Mouse (Mus musculus) forebrain, embryonic 11.5 days (tissue): ENCODE data around the gene Il5ra. TPM values are rescaled to one million over a fixed set of nuclear protein-coding genes. Genes with fewer than 3 reads are reported as not detected.

Experiments
- ATAC-seq: fragments of 200-750 bp; cut with Nextera tagmentation; replicated peaks from 2 replicates; pipeline ENCODE4 v1.8.0; 2017; ENCODE audit warnings: moderate TSS enrichment; ENCODE audit not compliant: low FRiP score
- DNase-seq: peaks from one replicate; pipeline ENCODE4 v3.0.0-alpha.2; 2017; ENCODE audit warnings: low spot score
- H3K27ac ChIP-seq: fragments of 300-500 bp; sonication (generic); 2 replicates; pipeline ENCODE4 v1.5.1; 2014; ENCODE audit warnings: low read depth, low read length
- H3K27me3 ChIP-seq: fragments of 300-500 bp; sonication (generic); 2 replicates; pipeline ENCODE4 v1.6.1; 2014; ENCODE audit warnings: mild to moderate bottlenecking, low read length, mixed read lengths; ENCODE audit not compliant: control insufficient read depth, insufficient read depth
- H3K36me3 ChIP-seq: fragments of 300-500 bp; sonication (generic); 2 replicates; pipeline ENCODE4 v1.6.1; 2014; ENCODE audit warnings: mild to moderate bottlenecking, low read length, moderate library complexity, mixed read lengths; ENCODE audit not compliant: control insufficient read depth, insufficient read depth
- H3K4me1 ChIP-seq: fragments of 300-500 bp; sonication (generic); replicated peaks from 2 replicates; pipeline ENCODE4 v1.6.1; 2014; ENCODE audit warnings: low read length, mixed read lengths; ENCODE audit not compliant: control insufficient read depth, insufficient read depth
- H3K4me2 ChIP-seq: fragments of 300-500 bp; sonication (generic); 2 replicates; pipeline ENCODE4 v1.6.1; 2014; ENCODE audit warnings: low read depth, mild to moderate bottlenecking, low read length, moderate library complexity, mixed read lengths; ENCODE audit not compliant: severe bottlenecking
- H3K4me3 ChIP-seq: fragments of 300-500 bp; sonication (generic); 2 replicates; pipeline ENCODE4 v1.5.1; 2014; ENCODE audit warnings: low read depth, low read length
- H3K9ac ChIP-seq: fragments of 300-500 bp; sonication (generic); 2 replicates; pipeline ENCODE4 v1.6.1; 2014; ENCODE audit warnings: low read length
- H3K9me3 ChIP-seq: fragments of 300-500 bp; sonication (generic); 2 replicates; pipeline ENCODE4 v1.6.1; 2016; ENCODE audit warnings: low read length, mixed read lengths; ENCODE audit not compliant: control insufficient read depth
- WGBS: fragments of 180-500 bp; shearing (Covaris S2); extraction: QIAGEN DNeasy Blood & Tissue Kit; methylation state at CpG from one replicate; pipeline ENCODE4 v1.1.7; 2014; 5-methylcytosine and 5-hydroxymethylcytosine counted together
- polyA plus RNA-seq: library from polyadenylated mRNA; unstranded; fragments of >200 nt; fragmentation: Nextera tagmentation; extraction: Ambion mirVana; gene quantifications from 2 replicates; pipeline ENCODE4 v1.2.1, GENCODE M21; 2014

Gene Il5ra
- polyA plus RNA-seq, 1 experiment from 2014 or later = not detected

DNA sequence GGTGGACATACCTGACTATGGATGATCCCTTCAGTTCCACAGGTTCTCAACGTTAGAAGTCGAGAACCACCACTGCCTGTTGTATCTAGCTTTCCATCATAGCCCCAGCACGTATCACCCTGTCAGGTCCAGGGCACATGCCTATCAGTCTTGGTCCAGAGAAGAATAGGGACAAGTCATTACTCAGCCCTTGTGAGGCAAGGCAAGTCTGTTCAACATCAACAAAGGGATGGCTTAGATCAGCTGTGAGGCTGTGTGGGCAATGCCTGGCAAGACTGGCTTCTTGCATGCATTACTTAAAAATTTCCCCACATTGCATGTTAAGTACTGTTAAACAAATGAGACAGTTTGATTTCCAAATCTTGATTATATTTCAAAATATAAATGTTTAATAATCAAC is 1.0 kb downstream of the Il5ra start:
- no peak overlapping the region for H3K4me3 ChIP-seq
- no peaks in the 10 kb centered on the region for H3K4me1 ChIP-seq
- 77% methylated on average over 3 of the region's 3 CpGs for WGBS
- H3K4me2 ChIP-seq = no peak overlapping the region
- no peak overlapping the region for H3K27ac ChIP-seq
- H3K27me3 ChIP-seq = no peaks in the 10 kb centered on the region
- H3K36me3 ChIP-seq = no peaks in the 10 kb centered on the region
- H3K9ac ChIP-seq = no peak overlapping the region
- H3K9me3 ChIP-seq = no peaks in the 10 kb centered on the region
- ATAC-seq (no peak), DNase-seq (no peak)

DNA sequence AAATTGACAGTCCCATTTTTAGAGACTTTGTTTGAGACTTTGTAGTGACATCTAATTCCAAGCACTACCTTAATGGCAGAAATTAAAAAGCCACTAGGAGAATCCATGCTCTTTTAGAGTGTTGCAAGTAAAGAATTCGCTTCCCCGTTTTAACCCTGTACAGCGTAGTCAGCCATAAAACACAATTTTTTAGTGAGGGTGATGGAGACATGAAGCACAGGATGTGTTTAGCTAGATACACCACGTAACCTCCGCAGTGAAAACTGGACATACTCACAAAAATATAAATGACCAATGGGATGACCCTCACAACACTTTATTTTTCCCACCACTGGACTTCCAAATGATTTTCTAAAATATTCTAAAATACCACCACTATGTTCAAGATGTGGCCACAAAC is 1.6 kb downstream of the Il5ra start:
- no peak overlapping the region for H3K9ac ChIP-seq
- WGBS = 94% methylated on average over 5 of the region's 5 CpGs
- no peaks in the 10 kb centered on the region for H3K4me1 ChIP-seq
- no peaks in the 10 kb centered on the region for H3K27me3 ChIP-seq
- no peaks in the 10 kb centered on the region for H3K9me3 ChIP-seq
- no peak for DNase-seq
- H3K4me3 ChIP-seq = no peak overlapping the region
- no peak overlapping the region for H3K27ac ChIP-seq
- no peaks in the 10 kb centered on the region for H3K36me3 ChIP-seq
- no peak for ATAC-seq
- H3K4me2 ChIP-seq = no peak overlapping the region

DNA sequence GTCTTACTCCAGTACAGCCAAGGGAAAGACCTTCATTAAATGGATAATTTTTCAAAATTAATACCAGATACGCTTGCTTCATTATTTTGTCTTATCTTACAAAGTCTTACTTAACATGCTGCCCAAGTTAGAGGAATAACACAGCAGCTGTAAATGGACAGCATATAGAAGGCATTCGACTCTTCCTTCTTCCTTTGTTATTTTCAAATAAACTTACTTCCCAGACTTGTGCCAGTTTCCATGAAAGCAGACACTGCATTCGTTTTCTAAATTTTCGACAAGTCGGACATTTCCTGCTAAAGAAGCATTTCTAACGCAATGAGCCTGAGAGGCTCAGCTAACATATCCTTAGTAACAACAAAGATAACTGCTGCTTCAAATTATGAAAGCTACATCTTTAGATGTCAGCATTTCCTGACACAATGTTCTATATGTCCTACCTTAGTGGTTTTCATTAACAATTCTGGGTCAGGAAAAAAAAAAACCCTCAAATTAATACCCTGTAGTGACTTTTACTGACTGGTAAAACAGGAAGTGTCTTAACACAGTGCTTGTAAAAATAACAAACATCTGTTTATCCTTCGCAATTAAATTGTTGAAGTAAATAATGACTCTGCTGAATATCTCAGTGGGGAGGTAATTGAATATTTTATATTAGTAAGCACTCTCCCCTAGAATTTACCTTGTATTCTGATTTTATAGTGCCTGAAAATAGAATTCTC is 3.0 kb downstream of the Il5ra start:
- H3K9ac ChIP-seq = no peak overlapping the region
- H3K27me3 ChIP-seq = no peaks in the 10 kb centered on the region
- H3K36me3 ChIP-seq = no peaks in the 10 kb centered on the region
- no peaks in the 10 kb centered on the region for H3K4me1 ChIP-seq
- H3K4me3 ChIP-seq = no peak overlapping the region
- no peak overlapping the region for H3K27ac ChIP-seq
- ATAC-seq = no peak
- no peak overlapping the region for H3K4me2 ChIP-seq
- DNase-seq = no peak
- H3K9me3 ChIP-seq = no peaks in the 10 kb centered on the region
- WGBS = 85% methylated on average over 7 of the region's 7 CpGs

DNA sequence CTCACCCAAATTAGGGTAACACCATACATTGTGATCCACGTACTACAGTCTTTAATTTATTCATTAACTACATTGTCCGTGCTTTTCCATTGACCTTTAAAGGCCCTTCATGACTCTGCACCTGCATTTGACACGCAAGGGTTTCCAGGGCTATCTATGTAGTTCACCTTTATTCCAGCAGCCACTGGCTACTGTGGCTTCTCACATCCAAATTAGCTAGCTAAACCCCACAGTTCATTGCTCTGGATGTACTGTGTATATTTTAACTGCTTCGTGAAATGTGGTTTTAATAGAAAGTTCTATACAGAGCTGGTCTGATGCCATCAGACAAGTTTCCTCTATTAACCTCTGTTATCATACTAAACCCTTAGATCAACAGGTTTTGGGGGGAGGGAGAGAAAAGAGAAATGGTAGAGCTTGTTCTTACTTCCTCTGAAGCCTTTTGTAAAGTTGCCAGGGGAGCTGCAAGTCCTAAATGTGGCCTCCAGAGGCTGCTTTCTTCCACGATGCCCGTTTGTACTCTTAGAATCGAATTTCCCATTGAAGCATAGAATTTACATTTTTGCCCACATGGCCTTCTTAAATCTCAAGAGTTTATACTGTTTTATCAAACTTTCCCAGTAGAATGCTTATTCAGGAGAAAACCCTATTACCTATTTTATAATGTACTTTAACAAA is 5.1 kb downstream of the Il5ra start:
- Histone ChIP-seq H3K4me2 (no peak overlapping the region), H3K4me3 (no peak overlapping the region), H3K4me1 (no peaks in the 10 kb centered on the region), H3K36me3 (no peaks in the 10 kb centered on the region), H3K27ac (no peak overlapping the region), H3K9me3 (no peaks in the 10 kb centered on the region), H3K27me3 (no peaks in the 10 kb centered on the region), H3K9ac (no peak overlapping the region)
- ATAC-seq = no peak
- WGBS = 79% methylated on average over 7 of the region's 7 CpGs
- no peak for DNase-seq

DNA sequence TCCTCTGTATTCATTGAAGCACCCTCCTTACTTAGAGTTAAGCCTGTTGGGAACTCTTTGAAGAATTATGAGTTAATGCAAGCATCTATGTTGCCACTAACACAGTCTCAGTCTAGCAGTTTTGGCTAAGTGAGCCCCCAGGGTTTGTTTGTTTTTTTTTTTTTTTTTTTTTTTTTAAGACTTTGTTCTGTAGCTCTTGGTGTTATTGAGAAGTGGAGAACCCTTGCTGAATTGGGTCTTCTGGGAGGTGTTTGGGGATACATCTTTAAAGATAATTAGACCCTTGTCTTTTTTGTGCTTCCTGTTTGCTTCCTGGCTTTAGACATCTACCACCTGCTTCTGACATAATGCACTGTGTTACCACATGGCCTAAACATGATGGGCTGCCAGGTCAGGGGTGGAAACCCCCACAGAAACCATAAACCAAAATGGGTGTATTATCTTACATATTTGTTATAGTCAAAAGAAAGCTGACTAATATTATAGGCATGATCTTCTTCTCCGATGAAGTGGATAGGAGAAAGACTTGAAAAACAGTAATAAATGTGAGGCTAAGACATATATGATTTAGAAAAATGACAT is 8.5 kb downstream of the Il5ra start:
- H3K4me1 ChIP-seq = no peaks in the 10 kb centered on the region
- no peak overlapping the region for H3K4me2 ChIP-seq
- no peaks in the 10 kb centered on the region for H3K27me3 ChIP-seq
- no peak overlapping the region for H3K9ac ChIP-seq
- H3K27ac ChIP-seq = no peak overlapping the region
- DNase-seq (no peak), ATAC-seq (no peak)
- H3K4me3 ChIP-seq = no peak overlapping the region
- no peaks in the 10 kb centered on the region for H3K9me3 ChIP-seq
- H3K36me3 ChIP-seq = no peaks in the 10 kb centered on the region
- WGBS = 88% methylated on average over 1 of the region's 1 CpGs

DNA sequence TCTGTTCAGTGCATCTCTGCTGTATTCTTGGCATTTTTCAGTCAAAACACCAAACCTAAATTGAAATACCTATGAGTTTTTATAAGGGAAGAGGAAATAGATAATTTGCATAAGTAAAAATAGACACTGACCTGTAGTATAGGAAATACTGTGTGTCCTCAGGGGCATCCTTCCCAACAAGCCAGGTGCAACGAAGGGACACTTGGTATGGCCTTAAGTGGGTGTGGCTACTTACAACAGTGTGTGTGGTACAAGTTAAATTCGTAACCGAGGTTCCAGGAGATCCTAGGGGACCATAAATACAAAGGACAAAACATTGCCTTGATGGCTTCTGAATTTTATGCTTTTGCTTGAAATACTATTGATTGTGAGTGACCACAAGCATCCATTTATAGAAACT is 10.6 kb downstream of the Il5ra start:
- 79% methylated on average over 3 of the region's 3 CpGs for WGBS
- ATAC-seq = no peak
- Histone ChIP-seq H3K4me2 (no peak overlapping the region), H3K27me3 (no peaks in the 10 kb centered on the region), H3K9ac (no peak overlapping the region), H3K4me1 (no peaks in the 10 kb centered on the region), H3K36me3 (no peaks in the 10 kb centered on the region), H3K9me3 (no peaks in the 10 kb centered on the region), H3K27ac (no peak overlapping the region), H3K4me3 (no peak overlapping the region)
- DNase-seq = no peak

DNA sequence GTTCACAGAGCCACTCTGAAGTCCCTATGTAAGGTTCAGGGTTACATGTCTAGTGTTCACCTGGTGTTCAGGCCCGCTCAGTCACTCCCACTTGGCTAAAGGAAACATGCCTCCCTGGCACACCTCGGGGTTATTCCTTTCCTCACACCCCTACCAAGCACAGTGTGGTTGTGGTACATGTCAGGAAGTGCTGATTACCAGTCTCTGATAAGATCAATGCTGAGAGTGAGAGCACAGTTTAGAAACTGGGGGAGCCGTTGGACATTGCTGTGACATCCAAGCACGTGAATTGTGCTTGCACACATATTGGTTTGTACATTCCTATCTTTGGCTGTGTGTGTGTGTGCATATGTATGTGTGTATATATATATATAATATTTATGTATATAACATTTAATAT is 16.3 kb downstream of the Il5ra start:
- DNase-seq = no peak
- ATAC-seq = no peak
- Histone ChIP-seq H3K27ac (no peak overlapping the region), H3K4me2 (no peak overlapping the region), H3K9ac (no peak overlapping the region), H3K4me3 (no peak overlapping the region), H3K4me1 (no peaks in the 10 kb centered on the region), H3K9me3 (no peaks in the 10 kb centered on the region), H3K27me3 (no peaks in the 10 kb centered on the region), H3K36me3 (no peaks in the 10 kb centered on the region)
- 91% methylated on average over 4 of the region's 4 CpGs for WGBS

DNA sequence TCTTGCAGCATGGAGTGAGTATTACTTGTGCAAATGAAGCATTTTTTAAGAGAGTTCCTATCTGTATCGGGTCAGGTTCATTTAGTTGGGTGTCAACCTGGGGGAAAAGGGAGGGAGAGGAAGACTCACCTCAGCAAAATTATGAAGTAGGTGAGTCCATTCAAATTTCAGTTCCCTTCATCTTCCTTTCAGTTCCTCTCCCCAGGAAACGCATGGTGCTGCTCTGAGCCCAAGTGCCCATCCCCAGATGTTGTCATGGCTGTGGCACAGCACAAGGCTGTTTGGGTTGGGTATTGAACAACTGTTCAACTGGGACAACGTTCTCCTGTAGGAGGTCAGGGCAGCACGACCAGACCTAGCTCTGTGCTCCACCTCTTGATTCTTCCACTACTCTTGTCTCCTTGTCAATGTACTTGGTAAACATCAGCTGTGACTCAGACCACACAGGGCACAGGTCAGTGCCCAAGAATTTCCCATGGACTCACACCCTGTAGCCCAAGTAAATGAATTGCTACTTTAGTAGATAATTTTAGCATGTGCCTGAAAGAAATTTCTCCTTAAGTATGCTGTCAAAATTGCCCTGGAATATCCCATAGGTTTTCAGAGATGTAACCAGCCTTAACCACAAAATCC is 19.0 kb downstream of the Il5ra start:
- ATAC-seq = no peak
- no peak overlapping the region for H3K27ac ChIP-seq
- no peaks in the 10 kb centered on the region for H3K36me3 ChIP-seq
- no peak overlapping the region for H3K4me3 ChIP-seq
- no peaks in the 10 kb centered on the region for H3K4me1 ChIP-seq
- H3K4me2 ChIP-seq = no peak overlapping the region
- H3K9me3 ChIP-seq = no peaks in the 10 kb centered on the region
- no peak for DNase-seq
- no peak overlapping the region for H3K9ac ChIP-seq
- 88% methylated on average over 4 of the region's 4 CpGs for WGBS
- H3K27me3 ChIP-seq = no peaks in the 10 kb centered on the region
